Mouse (Mus musculus) cerebellum, adult 18-20 months (tissue): ENCODE measurements around the gene Nr2c2.

Experiments used
- DNase-seq, 2 experiments: peaks; one replicate each; pipeline ENCODE4 v3.0.0; 2021

The Nr2c2 gene

GRCm38 (mm10) chr6:92131456-92131855 lies 40.3 kb downstream of the Nr2c2 start:
- no peak for DNase-seq

GRCm38 (mm10) chr6:92132021-92132911 lies 41.1 kb downstream of the Nr2c2 start:
- DNase-seq, result no peak

GRCm38 (mm10) chr6:92133617-92134016 lies 42.4 kb downstream of the Nr2c2 start:
- no peak for DNase-seq

GRCm38 (mm10) chr6:92136356-92136755 lies 45.2 kb downstream of the Nr2c2 start:
- DNase-seq, result no peak

GRCm38 (mm10) chr6:92145881-92146280 lies 54.7 kb downstream of the Nr2c2 start:
- DNase-seq, result no peak

GRCm38 (mm10) chr6:92153774-92154173 lies 62.6 kb downstream of the Nr2c2 start:
- DNase-seq, result no peak

- peak; percentile 42 to 52 for DNase-seq
Observed at GRCm38 (mm10) chr6:92158801-92159200, 67.6 kb downstream of the Nr2c2 start.

- no peak for DNase-seq
Observed at GRCm38 (mm10) chr6:92162724-92163123, 71.5 kb downstream of the Nr2c2 start.

- no peak for DNase-seq
Observed at GRCm38 (mm10) chr6:92176450-92176849, 85.3 kb downstream of the Nr2c2 start.

- DNase-seq, result peak; percentile 80 to 86
Observed at GRCm38 (mm10) chr6:92183621-92184131, 92.5 kb downstream of the Nr2c2 start, which contains the start of gene Mrps25. Gene Mrps25, minus strand, starts transcription at chr6:92184033.

- DNase-seq, result peak; percentile 28 to 31
Observed at GRCm38 (mm10) chr6:92184178-92184577, 93.0 kb downstream of the Nr2c2 start.

GRCm38 (mm10) chr6:92199414-92199813 lies 108.2 kb downstream of the Nr2c2 start:
- DNase-seq, result no peak

- DNase-seq, result peak in 1 of 2 experiments; percentile 9
Observed at GRCm38 (mm10) chr6:92214055-92214772, 123.0 kb downstream of the Nr2c2 start.

- peak; percentile 94 for DNase-seq
Observed at GRCm38 (mm10) chr6:92214773-92215449, 123.7 kb downstream of the Nr2c2 start, which contains the start of gene Rbsn. Gene Rbsn, minus strand, starts transcription at chr6:92214925.

- DNase-seq, result peak; percentile 9 to 13
Observed at GRCm38 (mm10) chr6:92219445-92219844, 128.3 kb downstream of the Nr2c2 start.

GRCm38 (mm10) chr6:92221604-92222003 lies 130.4 kb downstream of the Nr2c2 start:
- no peak for DNase-seq

GRCm38 (mm10) chr6:92222021-92222420 lies 130.8 kb downstream of the Nr2c2 start:
- DNase-seq, result no peak
